Mouse (Mus musculus): Measurements from ENCODE around the gene Rap1gap2. TPM values are rescaled to one million over a fixed set of nuclear protein-coding genes. Genes with fewer than 3 reads are reported as not detected.

Gene Rap1gap2
- total and polyA plus RNA-seq, 3 experiments, result 5.8 to 10.1 TPM; not detected in 1

DNA sequence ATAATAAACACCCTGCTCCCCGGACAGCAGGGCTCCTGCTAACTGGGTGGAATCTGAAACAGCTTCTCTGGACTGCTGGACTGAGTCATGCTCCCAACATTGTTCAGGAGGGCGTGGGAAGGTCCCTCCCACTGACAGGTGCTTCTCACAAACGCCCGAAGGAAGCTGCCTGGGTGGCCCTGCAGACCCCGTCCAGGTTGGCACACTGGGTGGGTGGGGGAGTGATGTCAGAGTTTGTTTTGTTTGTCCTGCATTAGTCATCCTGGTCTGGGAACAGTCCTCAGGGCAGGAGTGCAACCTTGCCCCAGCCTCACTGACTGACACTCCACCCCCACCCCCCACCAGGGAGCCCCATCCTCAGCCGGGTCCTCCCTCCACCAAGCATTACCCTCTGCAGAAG is 171.5 kb downstream of the Rap1gap2 start:
- Histone ChIP-seq H3K9ac (ENCODE audit: control insufficient read depth, low read depth, low read length, poor library complexity, severe bottlenecking) (no peak overlapping the region), H3K27me3 (ENCODE audit: control insufficient read depth in 1 of 2, insufficient read depth in 2 of 2, low read length in 2 of 2) (no peaks in the 10 kb centered on the region), H3K4me3 (ENCODE audit: control insufficient read depth in 1 of 2, insufficient read depth in 1 of 2, low read depth in 2 of 2, low read length in 2 of 2) (no peak overlapping the region), H3K4me1 (ENCODE audit: control insufficient read depth in 1 of 2, insufficient read depth in 2 of 2, low read length in 2 of 2) (peaks cover 0 to 5% of the 10 kb centered on the region in 2 experiments; a peak in 1 of 4 replicates), H3K27ac (ENCODE audit: control insufficient read depth, low read depth, low read length) (no peak overlapping the region), H3K36me3 (ENCODE audit: control insufficient read depth in 1 of 2, insufficient read depth in 2 of 2, low read length in 2 of 2) (no peaks in the 10 kb centered on the region; a peak in 1 of 4 replicates), H3K9me3 (replicated peaks; ENCODE audit: insufficient read depth, low read length) (no peaks in the 10 kb centered on the region), H3K79me2 (ENCODE audit: control insufficient read depth, insufficient read depth, low read length, poor library complexity) (no peaks in the 10 kb centered on the region)
- DNase-seq (ENCODE audit: low read depth, low spot score), result no peak
- TF ChIP-seq MYB (IDR thresholded peaks at IDR 0.05; ENCODE audit: low read depth, low read length) (no peak), ZKSCAN1 (IDR thresholded peaks at IDR 0.05; ENCODE audit: low read depth, low read length) (no peak), CHD1 (IDR thresholded peaks at IDR 0.05; ENCODE audit: low read depth, low read length) (no peak), CTCF (IDR thresholded peaks at IDR 0.05 in 2 of 3, conservative IDR thresholded peaks at IDR 0.05 in 1 of 3; ENCODE audit: control insufficient read depth in 1 of 3, insufficient read depth in 1 of 3, low read depth in 2 of 3, low read length in 3 of 3, poor library complexity in 1 of 3, severe bottlenecking in 1 of 3) (no peak), ZC3H11A (IDR thresholded peaks at IDR 0.05; ENCODE audit: low read depth, low read length) (no peak), MYC (IDR thresholded peaks at IDR 0.05; ENCODE audit: low read depth, low read length) (no peak), BHLHE40 (IDR thresholded peaks at IDR 0.05; ENCODE audit: borderline replicate concordance, low read depth, low read length) (no peak), TBP (IDR thresholded peaks at IDR 0.05; ENCODE audit: low read depth, low read length) (no peak), ZMIZ1 (IDR thresholded peaks at IDR 0.05; ENCODE audit: low read depth, low read length) (no peak), ZNF384 (IDR thresholded peaks at IDR 0.05; ENCODE audit: low read depth, low read length) (no peak), NELFE (IDR thresholded peaks at IDR 0.05; ENCODE audit: low read depth, low read length) (no peak), MAFK (IDR thresholded peaks at IDR 0.05; ENCODE audit: borderline replicate concordance, low read depth, low read length) (no peak)

DNA sequence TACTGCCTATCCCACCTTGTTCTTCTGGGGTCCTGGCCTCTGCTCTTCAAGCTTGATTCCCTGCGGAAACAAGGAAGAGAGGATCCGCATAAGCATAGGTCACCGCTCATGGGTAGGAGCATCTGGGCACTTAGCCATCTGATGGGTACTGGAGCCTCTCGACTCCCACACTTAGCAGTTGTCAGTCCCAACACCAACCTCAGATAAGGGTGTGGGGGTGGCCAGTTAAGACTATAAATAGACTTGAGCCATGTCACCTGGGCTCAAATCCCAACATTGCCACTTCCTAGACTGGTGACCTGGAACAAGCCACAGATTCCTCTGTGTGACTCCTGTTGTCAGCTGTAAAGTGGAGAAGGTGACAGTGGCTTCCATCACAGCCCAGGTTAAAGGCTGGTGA is 172.5 kb downstream of the Rap1gap2 start:
- Histone ChIP-seq H3K9me3 (replicated peaks; ENCODE audit: insufficient read depth, low read length) (no peaks in the 10 kb centered on the region), H3K4me3 (ENCODE audit: control insufficient read depth in 1 of 2, insufficient read depth in 1 of 2, low read depth in 2 of 2, low read length in 2 of 2) (no peak overlapping the region), H3K9ac (ENCODE audit: control insufficient read depth, low read depth, low read length, poor library complexity, severe bottlenecking) (no peak overlapping the region), H3K27me3 (ENCODE audit: control insufficient read depth in 1 of 2, insufficient read depth in 2 of 2, low read length in 2 of 2) (no peaks in the 10 kb centered on the region), H3K36me3 (ENCODE audit: control insufficient read depth in 1 of 2, insufficient read depth in 2 of 2, low read length in 2 of 2) (no peaks in the 10 kb centered on the region), H3K4me1 (ENCODE audit: control insufficient read depth in 1 of 2, insufficient read depth in 2 of 2, low read length in 2 of 2) (peaks cover 0 to 5% of the 10 kb centered on the region in 2 experiments; a peak in 1 of 4 replicates), H3K27ac (ENCODE audit: control insufficient read depth, low read depth, low read length) (no peak overlapping the region), H3K79me2 (ENCODE audit: control insufficient read depth, insufficient read depth, low read length, poor library complexity) (no peaks in the 10 kb centered on the region)
- no peak for DNase-seq (ENCODE audit: low read depth, low spot score)
- TF ChIP-seq ZC3H11A (IDR thresholded peaks at IDR 0.05; ENCODE audit: low read depth, low read length), result no peak
- no peak for TF ChIP-seq ZKSCAN1 (IDR thresholded peaks at IDR 0.05; ENCODE audit: low read depth, low read length)
- no peak for TF ChIP-seq USF2 (IDR thresholded peaks at IDR 0.05; ENCODE audit: borderline replicate concordance in 1 of 2, insufficient read depth in 1 of 2, low read depth in 1 of 2, low read length in 2 of 2)
- no peak for TF ChIP-seq UBTF (IDR thresholded peaks at IDR 0.05; ENCODE audit: borderline replicate concordance, insufficient read depth, low read depth, low read length)
- no peak for TF ChIP-seq SIN3A (IDR thresholded peaks at IDR 0.05; ENCODE audit: low read length)
- no peak for TF ChIP-seq GATA1 (IDR thresholded peaks at IDR 0.05; ENCODE audit: low read depth, low read length)
- no peak for TF ChIP-seq POLR2AphosphoS2 (IDR thresholded peaks at IDR 0.05; ENCODE audit: low read length)
- TF ChIP-seq MYC (IDR thresholded peaks at IDR 0.05; ENCODE audit: low read depth, low read length), result no peak
- no peak for TF ChIP-seq USF1 (IDR thresholded peaks at IDR 0.05; ENCODE audit: low read depth, low read length)
- TF ChIP-seq KAT2A (conservative IDR thresholded peaks at IDR 0.05; ENCODE audit: low read depth, low read length), result no peak
- TF ChIP-seq ZNF384 (IDR thresholded peaks at IDR 0.05; ENCODE audit: low read depth, low read length), result no peak
- no peak for TF ChIP-seq ETS1 (IDR thresholded peaks at IDR 0.05; ENCODE audit: low read depth, low read length)
- no peak for TF ChIP-seq GABPA (IDR thresholded peaks at IDR 0.05; ENCODE audit: low read depth, low read length)
- no peak for TF ChIP-seq CHD1 (IDR thresholded peaks at IDR 0.05; ENCODE audit: low read depth, low read length)
- TF ChIP-seq BHLHE40 (IDR thresholded peaks at IDR 0.05; ENCODE audit: borderline replicate concordance, low read depth, low read length), result no peak
- no peak for TF ChIP-seq TAL1 (IDR thresholded peaks at IDR 0.05; ENCODE audit: low read length)
- TF ChIP-seq RCOR1 (IDR thresholded peaks at IDR 0.05; ENCODE audit: low read depth, low read length), result no peak
- no peak for TF ChIP-seq MAZ (IDR thresholded peaks at IDR 0.05; ENCODE audit: low read depth, low read length)
- TF ChIP-seq SMC3 (IDR thresholded peaks at IDR 0.05; ENCODE audit: low read depth, low read length), result no peak
